Mouse (Mus musculus) hindbrain, postnatal 0 days (tissue): ENCODE data around the gene Slc10a7. TPM values are rescaled to one million over a fixed set of nuclear protein-coding genes. Genes with fewer than 3 reads are reported as not detected.

Experiments used
- ATAC-seq: fragments of 200-750 bp; cut with Nextera tagmentation; 2 replicates; pipeline ENCODE4 v1.8.0; 2017; ENCODE audit warnings: mild to moderate bottlenecking, moderate TSS enrichment, moderate library complexity
- DNase-seq: peaks from one replicate; pipeline ENCODE4 v3.0.0-alpha.2; 2015; ENCODE audit warnings: low spot score
- H3K27ac ChIP-seq: fragments of 300-500 bp; sonication (generic); 2 replicates; pipeline ENCODE4 v1.5.1; 2014; ENCODE audit warnings: mild to moderate bottlenecking
- H3K27me3 ChIP-seq: fragments of 300-500 bp; sonication (generic); 2 replicates; pipeline ENCODE4 v1.6.1; 2014; ENCODE audit warnings: low read length, mixed read lengths; ENCODE audit not compliant: insufficient read depth
- H3K36me3 ChIP-seq: fragments of 300-500 bp; sonication (generic); 2 replicates; pipeline ENCODE4 v1.6.1; 2014; ENCODE audit warnings: low read length, mixed read lengths; ENCODE audit not compliant: insufficient read depth
- H3K4me1 ChIP-seq: fragments of 300-500 bp; sonication (generic); 2 replicates; pipeline ENCODE4 v1.6.1; 2014; ENCODE audit warnings: antibody characterized with exemption, low read length, mixed read lengths; ENCODE audit not compliant: insufficient read depth
- H3K4me2 ChIP-seq: fragments of 300-500 bp; sonication (generic); 2 replicates; pipeline ENCODE4 v1.6.1; 2014; ENCODE audit warnings: low read depth, mild to moderate bottlenecking, low read length, moderate library complexity, mixed read lengths
- H3K4me3 ChIP-seq: fragments of 300-500 bp; sonication (generic); 2 replicates; pipeline ENCODE4 v1.5.1; 2014; ENCODE audit warnings: low read length
- H3K9ac ChIP-seq: fragments of 300-500 bp; sonication (generic); replicated peaks from 2 replicates; pipeline ENCODE4 v1.6.1; 2014; ENCODE audit warnings: mild to moderate bottlenecking, low read length, moderate library complexity, mixed read lengths
- H3K9me3 ChIP-seq: fragments of 300-500 bp; sonication (generic); 2 replicates; pipeline ENCODE4 v1.6.1; 2016; ENCODE audit warnings: low read length, mixed read lengths
- CTCF ChIP-seq: IDR thresholded peaks from 2 replicates; pipeline ENCODE4 v1.5.1; 2016; ENCODE audit warnings: antibody characterized with exemption, control low read depth, low read depth
- WGBS: fragments of 180-500 bp; shearing (Covaris S2); extraction: QIAGEN DNeasy Blood & Tissue Kit; methylation state at CpG from one replicate; pipeline ENCODE4 v1.1.7; 2014; 5-methylcytosine and 5-hydroxymethylcytosine counted together
- polyA plus RNA-seq: library from polyadenylated mRNA; unstranded; fragments of >200 nt; fragmentation: Nextera tagmentation; extraction: Ambion mirVana; gene quantifications from 2 replicates; pipeline ENCODE4 v1.2.1, GENCODE M21; 2015
- total RNA-seq: library from RNA; depleted of rRNA; stranded (reverse); fragments of >200 nt; gene quantifications from 2 replicates; pipeline ENCODE4 v1.2.3, GENCODE M21; 2014

Slc10a7 gene
- total and polyA plus RNA-seq, 2 experiments from 2014 or later = 6.9 to 10.5 TPM

GRCm38 (mm10) chr8:78609301-78609700, 100.2 kb downstream of the Slc10a7 start:
- H3K27me3 ChIP-seq = no peaks in the 10 kb centered on the region
- ATAC-seq (no peak), DNase-seq (no peak)
- TF ChIP-seq CTCF = no peak
- no peak overlapping the region for H3K4me3 ChIP-seq
- 93% methylated on average over 10 of the region's 10 CpGs for WGBS
- no peaks in the 10 kb centered on the region for H3K36me3 ChIP-seq
- H3K9ac ChIP-seq = no peak overlapping the region
- H3K27ac ChIP-seq = no peak overlapping the region
- no peaks in the 10 kb centered on the region for H3K9me3 ChIP-seq
- H3K4me1 ChIP-seq = no peaks in the 10 kb centered on the region
- H3K4me2 ChIP-seq = no peak overlapping the region

- Histone ChIP-seq H3K4me1 (no peaks in the 10 kb centered on the region), H3K27me3 (no peaks in the 10 kb centered on the region), H3K4me3 (no peak overlapping the region), H3K4me2 (no peak overlapping the region), H3K27ac (no peak overlapping the region), H3K9ac (no peak overlapping the region), H3K9me3 (no peaks in the 10 kb centered on the region), H3K36me3 (no peaks in the 10 kb centered on the region)
- ATAC-seq = no peak
- TF ChIP-seq CTCF = no peak
- 96% methylated on average over 6 of the region's 6 CpGs for whole genome bisulfite sequencing
- DNase-seq = no peak
Observed at GRCm38 (mm10) chr8:78611019-78611418, 101.9 kb downstream of the Slc10a7 start.

GRCm38 (mm10) chr8:78622362-78622761, 113.2 kb downstream of the Slc10a7 start:
- H3K9me3 ChIP-seq = no peaks in the 10 kb centered on the region
- no peak for ATAC-seq
- H3K27ac ChIP-seq = no peak overlapping the region
- no peaks in the 10 kb centered on the region for H3K36me3 ChIP-seq
- H3K27me3 ChIP-seq = no peaks in the 10 kb centered on the region
- TF ChIP-seq CTCF = no peak
- H3K4me1 ChIP-seq = no peaks in the 10 kb centered on the region
- H3K4me2 ChIP-seq = no peak overlapping the region
- H3K4me3 ChIP-seq = no peak overlapping the region
- H3K9ac ChIP-seq = no peak overlapping the region
- WGBS = 78% methylated on average over 4 of the region's 4 CpGs
- DNase-seq = no peak

GRCm38 (mm10) chr8:78623972-78624371, 114.8 kb downstream of the Slc10a7 start:
- H3K4me1 ChIP-seq = no peaks in the 10 kb centered on the region
- H3K9ac ChIP-seq = no peak overlapping the region
- no peak for ATAC-seq
- no peak for TF ChIP-seq CTCF
- DNase-seq = no peak
- H3K4me3 ChIP-seq = no peak overlapping the region
- WGBS = 86% methylated on average over 5 of the region's 5 CpGs
- no peaks in the 10 kb centered on the region for H3K27me3 ChIP-seq
- H3K36me3 ChIP-seq = no peaks in the 10 kb centered on the region
- H3K4me2 ChIP-seq = no peak overlapping the region
- H3K27ac ChIP-seq = no peak overlapping the region
- H3K9me3 ChIP-seq = no peaks in the 10 kb centered on the region

- 43% methylated on average over 12 of the region's 12 CpGs for WGBS
- H3K36me3 ChIP-seq = no peaks in the 10 kb centered on the region
- no peak overlapping the region for H3K27ac ChIP-seq
- ATAC-seq = no peak
- TF ChIP-seq CTCF = no peak
- no peak overlapping the region for H3K4me3 ChIP-seq
- H3K9ac ChIP-seq = no peak overlapping the region
- no peaks in the 10 kb centered on the region for H3K9me3 ChIP-seq
- no peak overlapping the region for H3K4me2 ChIP-seq
- H3K27me3 ChIP-seq = no peaks in the 10 kb centered on the region
- H3K4me1 ChIP-seq = no peaks in the 10 kb centered on the region
- DNase-seq = peak; percentile 8
Observed at GRCm38 (mm10) chr8:78624738-78625442, 115.7 kb downstream of the Slc10a7 start.

- 58% methylated on average over 5 of the region's 5 CpGs for WGBS
- Histone ChIP-seq H3K9ac (no peak overlapping the region), H3K9me3 (no peaks in the 10 kb centered on the region), H3K4me1 (peaks cover 3% of the 10 kb centered on the region; the same call in 1 of the 2 replicates), H3K4me3 (no peak overlapping the region), H3K36me3 (no peaks in the 10 kb centered on the region), H3K4me2 (no peak overlapping the region), H3K27me3 (no peaks in the 10 kb centered on the region), H3K27ac (no peak overlapping the region)
- ATAC-seq (no peak), DNase-seq (no peak)
- no peak for TF ChIP-seq CTCF
Observed at GRCm38 (mm10) chr8:78626632-78627031, 117.5 kb downstream of the Slc10a7 start.

GRCm38 (mm10) chr8:78627793-78628192, 118.6 kb downstream of the Slc10a7 start:
- ATAC-seq (no peak), DNase-seq (no peak)
- no peaks in the 10 kb centered on the region for H3K9me3 ChIP-seq
- peaks cover 3% of the 10 kb centered on the region; the same call in 1 of the 2 replicates for H3K4me1 ChIP-seq
- no peak overlapping the region for H3K4me3 ChIP-seq
- TF ChIP-seq CTCF = no peak
- H3K27ac ChIP-seq = no peak overlapping the region
- 55% methylated on average over 9 of the region's 9 CpGs for WGBS
- H3K4me2 ChIP-seq = no peak overlapping the region
- no peak overlapping the region for H3K9ac ChIP-seq
- no peaks in the 10 kb centered on the region for H3K36me3 ChIP-seq
- H3K27me3 ChIP-seq = no peaks in the 10 kb centered on the region
